Mouse (Mus musculus) lung, postnatal 0 days (tissue): ENCODE results near the gene Rcc1.

Source experiments
- CTCF ChIP-seq: IDR thresholded peaks from 2 replicates; pipeline ENCODE4 v1.5.1; 2016; ENCODE audit warnings: antibody characterized with exemption, mild to moderate bottlenecking
- EP300 ChIP-seq: IDR thresholded peaks from 2 replicates; pipeline ENCODE4 v1.6.1; 2016; ENCODE audit warnings: antibody characterized with exemption, mild to moderate bottlenecking, control low read depth

DNA sequence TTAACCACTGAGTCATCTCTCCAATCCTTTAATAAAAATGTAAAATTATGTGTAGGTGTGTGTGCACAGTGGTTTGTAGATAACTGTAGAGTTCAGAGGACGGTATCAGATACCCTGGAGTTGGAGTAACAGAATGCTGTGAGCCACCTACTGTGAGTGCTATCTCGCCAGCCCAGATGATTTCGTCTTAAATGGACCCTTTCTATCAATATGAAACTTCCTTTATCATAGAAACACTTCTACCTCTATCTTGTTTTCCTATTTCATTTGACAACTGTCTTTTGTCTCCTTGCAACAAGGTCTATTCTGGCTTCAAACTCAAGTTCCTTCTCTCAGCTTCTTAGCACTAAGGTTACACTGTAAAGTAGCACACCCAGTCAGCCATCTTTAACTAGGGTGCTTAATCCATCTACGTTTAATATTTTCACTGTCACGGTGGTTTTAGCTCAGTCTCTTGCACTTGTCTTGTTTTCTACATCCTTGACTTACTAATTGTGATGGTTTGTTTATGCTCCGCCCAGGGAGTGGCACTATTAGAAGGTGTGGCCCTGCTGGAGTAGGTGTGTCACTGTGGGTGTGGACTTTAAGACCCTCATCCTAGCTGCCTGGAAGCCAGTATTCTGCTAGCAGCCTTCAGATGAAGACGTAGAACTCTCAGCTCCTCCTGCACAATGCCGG is 37.8 kb upstream of the Rcc1 start:
- TF ChIP-seq EP300 (no peak), CTCF (no peak)
